Mouse (Mus musculus) G1E (cell line): Measurements from ENCODE around the gene Cap1.

Source experiments
- CTCF ChIP-seq: IDR thresholded peaks from 2 replicates; pipeline ENCODE4 v1.5.1; 2012; ENCODE audit warnings: low read depth, low read length, inconsistent platforms, mixed read lengths
- GATA2 ChIP-seq: IDR thresholded peaks from 2 replicates; pipeline ENCODE4 v1.6.1; 2012; ENCODE audit warnings: low read depth, low read length, inconsistent platforms, borderline replicate concordance
- TAL1 ChIP-seq: conservative IDR thresholded peaks from 2 replicates; pipeline ENCODE4 v1.6.1; 2012; ENCODE audit warnings: low read depth, low read length, inconsistent platforms, mixed read lengths

DNA sequence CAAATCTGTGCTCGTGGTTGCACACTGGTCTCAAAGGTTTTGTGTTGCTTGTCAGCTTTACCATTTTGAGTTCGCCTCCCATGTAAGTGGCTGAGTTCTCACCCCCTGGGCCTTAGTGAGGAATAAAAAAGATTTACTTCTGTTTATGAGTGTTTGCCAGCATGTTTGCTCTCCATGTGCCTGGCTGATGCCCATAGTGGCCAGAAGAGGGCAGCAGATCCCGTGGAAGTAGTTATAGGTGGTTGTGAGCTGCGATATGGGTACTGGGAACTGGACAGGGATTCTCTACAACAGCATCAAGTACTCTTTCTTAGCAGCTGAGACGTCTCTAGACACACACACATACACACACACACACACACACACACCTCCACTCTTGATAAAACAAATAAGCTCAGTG is 26.8 kb upstream of the Cap1 start:
- TF ChIP-seq GATA2, result no peak
- TF ChIP-seq CTCF, result peak; percentile 54; the same call in 1 of the 2 replicates
- TF ChIP-seq TAL1, result no peak
